Mouse (Mus musculus): ENCODE results near the gene Sidt2. TPM values are rescaled to one million over a fixed set of nuclear protein-coding genes. Genes with fewer than 3 reads are reported as not detected.
A peak's percentile ranks its signal among the peaks of the same experiment; 100 is the strongest.

Sidt2 gene
- polyA plus RNA-seq, 1 experiment from 2014 or later = 50.0 TPM

GRCm38 (mm10) chr9:45932571-45933415, 22.3 kb downstream of the Sidt2 start:
- Histone ChIP-seq H3K9me3 (replicated peaks; ENCODE audit: control insufficient read depth, low read length, poor library complexity, severe bottlenecking) (no peaks in the 10 kb centered on the region), H3K27me3 (ENCODE audit: control insufficient read depth, insufficient read depth, low read depth, low read length) (no peaks in the 10 kb centered on the region), H3K4me1 (ENCODE audit: control insufficient read depth, insufficient read depth, low read length) (no peaks in the 10 kb centered on the region), H3K4me3 (ENCODE audit: low read depth, low read length) (no peak overlapping the region), H3K27ac (ENCODE audit: low read length) (no peak overlapping the region), H3K9ac (ENCODE audit: low read depth, low read length) (no peak overlapping the region), H3K36me3 (ENCODE audit: control insufficient read depth, insufficient read depth, low read length) (peaks cover 25% of the 10 kb centered on the region), H3K4me2 (ENCODE audit: low read length) (no peak overlapping the region)
- no peak for ATAC-seq
- WGBS = 81% methylated on average over 11 of the region's 11 CpGs

DNA sequence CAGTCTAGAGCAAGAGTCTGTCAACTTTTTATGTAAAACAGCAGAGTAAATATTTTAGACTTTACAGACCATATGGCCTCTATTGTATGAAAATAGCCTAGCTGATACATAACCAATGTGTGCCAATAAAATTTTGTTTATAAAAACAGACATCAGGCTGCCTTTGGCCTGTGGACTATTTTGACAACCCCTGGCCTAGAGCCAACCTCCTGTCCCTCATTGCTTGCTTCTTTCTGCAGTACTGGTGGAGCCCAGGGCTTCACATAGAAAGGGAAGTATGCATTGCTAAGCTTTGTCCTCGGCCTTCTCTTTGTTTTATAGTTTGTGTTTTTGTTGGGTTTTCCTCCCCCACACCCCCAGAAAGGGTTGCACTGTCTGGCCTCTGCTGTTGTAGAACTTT, 23.1 kb downstream of the Sidt2 start:
- Histone ChIP-seq H3K36me3 (ENCODE audit: control insufficient read depth, insufficient read depth, low read length) (peaks cover 33% of the 10 kb centered on the region), H3K4me3 (ENCODE audit: low read depth, low read length) (no peak overlapping the region), H3K9ac (ENCODE audit: low read depth, low read length) (no peak overlapping the region), H3K9me3 (replicated peaks; ENCODE audit: control insufficient read depth, low read length, poor library complexity, severe bottlenecking) (no peaks in the 10 kb centered on the region), H3K27ac (ENCODE audit: low read length) (no peak overlapping the region), H3K4me2 (ENCODE audit: low read length) (no peak overlapping the region), H3K27me3 (ENCODE audit: control insufficient read depth, insufficient read depth, low read depth, low read length) (no peaks in the 10 kb centered on the region), H3K4me1 (ENCODE audit: control insufficient read depth, insufficient read depth, low read length) (no peaks in the 10 kb centered on the region)
- 52% methylated on average over 1 of the region's 1 CpGs for WGBS
- ATAC-seq = no peak

GRCm38 (mm10) chr9:45929285-45929684, 25.8 kb downstream of the Sidt2 start:
- H3K4me2 ChIP-seq (ENCODE audit: low read length) = no peak overlapping the region
- H3K9ac ChIP-seq (ENCODE audit: low read depth, low read length) = no peak overlapping the region
- no peak overlapping the region for H3K27ac ChIP-seq (ENCODE audit: low read length)
- H3K36me3 ChIP-seq (ENCODE audit: control insufficient read depth, insufficient read depth, low read length) = peaks cover 44% of the 10 kb centered on the region
- H3K27me3 ChIP-seq (ENCODE audit: control insufficient read depth, insufficient read depth, low read depth, low read length) = no peaks in the 10 kb centered on the region
- WGBS = 92% methylated on average over 5 of the region's 5 CpGs
- no peak overlapping the region for H3K4me3 ChIP-seq (ENCODE audit: low read depth, low read length)
- H3K4me1 ChIP-seq (ENCODE audit: control insufficient read depth, insufficient read depth, low read length) = no peaks in the 10 kb centered on the region
- no peak for ATAC-seq
- no peaks in the 10 kb centered on the region for H3K9me3 ChIP-seq (replicated peaks; ENCODE audit: control insufficient read depth, low read length, poor library complexity, severe bottlenecking)

DNA sequence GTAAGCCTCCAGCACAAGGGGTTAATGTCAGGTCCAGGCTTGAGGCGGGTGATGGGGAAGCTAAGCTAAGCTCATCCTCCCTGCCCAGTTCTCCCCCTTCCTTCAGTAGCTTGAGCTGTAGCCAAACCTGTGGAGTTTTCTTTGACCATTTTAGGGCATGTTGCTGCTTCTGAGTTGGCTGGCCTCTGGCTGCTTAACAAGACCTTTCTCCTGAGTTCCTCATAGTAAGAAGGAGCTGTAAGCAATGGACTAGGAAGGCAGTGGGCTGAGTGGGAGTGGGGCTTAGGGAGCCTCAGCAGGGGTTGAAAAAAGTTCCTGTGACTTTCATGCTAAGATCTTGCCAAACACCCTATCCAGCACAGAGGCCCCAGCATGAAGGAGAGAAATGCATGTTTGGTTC, 35.2 kb downstream of the Sidt2 start:
- Histone ChIP-seq H3K9ac (ENCODE audit: low read depth, low read length) (no peak overlapping the region), H3K4me1 (ENCODE audit: control insufficient read depth, insufficient read depth, low read length) (no peaks in the 10 kb centered on the region), H3K9me3 (replicated peaks; ENCODE audit: control insufficient read depth, low read length, poor library complexity, severe bottlenecking) (no peaks in the 10 kb centered on the region), H3K4me3 (ENCODE audit: low read depth, low read length) (no peak overlapping the region), H3K27me3 (ENCODE audit: control insufficient read depth, insufficient read depth, low read depth, low read length) (no peaks in the 10 kb centered on the region), H3K27ac (ENCODE audit: low read length) (no peak overlapping the region), H3K4me2 (ENCODE audit: low read length) (no peak overlapping the region), H3K36me3 (ENCODE audit: control insufficient read depth, insufficient read depth, low read length) (peaks cover 23% of the 10 kb centered on the region)
- WGBS = 69% methylated on average over 1 of the region's 1 CpGs
- ATAC-seq = no peak

DNA sequence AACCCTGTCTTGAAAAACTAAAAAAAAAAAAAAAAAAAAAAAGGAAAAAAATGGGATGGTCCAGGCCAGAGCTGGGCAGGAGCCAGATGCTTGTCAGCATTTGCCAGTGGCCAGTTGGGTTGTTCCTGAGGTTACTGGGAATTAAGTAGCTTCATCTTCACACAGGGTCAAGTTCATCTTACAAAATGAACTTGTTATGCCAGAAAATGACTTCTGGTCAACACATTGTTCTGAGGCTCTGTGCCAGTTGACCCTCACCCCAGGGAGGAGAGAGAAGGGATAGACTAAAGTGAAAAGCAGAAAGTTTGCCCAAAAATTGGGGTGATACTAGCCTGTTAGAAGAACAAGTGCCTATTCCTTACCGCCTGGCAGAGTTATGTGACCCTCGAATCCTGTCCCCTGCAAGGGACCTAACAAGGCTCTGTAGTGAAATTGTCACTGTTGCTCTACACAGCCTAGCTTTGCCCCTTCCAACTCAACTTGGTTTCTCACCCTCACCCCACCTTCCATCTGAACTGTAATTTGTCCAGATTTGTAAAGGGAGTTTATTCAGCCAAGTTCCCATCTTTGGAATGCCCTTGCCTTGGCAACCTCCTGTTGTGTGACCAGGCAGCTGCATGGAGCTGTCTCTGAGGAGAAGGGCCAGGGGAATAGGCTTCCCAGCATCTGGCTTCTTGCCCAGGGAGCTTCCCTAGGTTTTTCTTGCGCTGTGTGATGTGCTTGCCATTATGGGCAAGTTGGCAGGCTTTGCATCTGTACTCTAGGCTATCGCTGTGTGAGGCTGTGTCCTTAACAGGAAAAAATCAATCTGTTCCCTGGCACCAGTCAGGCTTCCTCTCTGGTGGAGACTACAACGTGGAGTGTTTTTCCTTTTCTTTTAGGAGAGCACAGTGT, 37.8 kb downstream of the Sidt2 start:
- Histone ChIP-seq H3K27me3 (ENCODE audit: control insufficient read depth, insufficient read depth, low read depth, low read length) (no peaks in the 10 kb centered on the region), H3K27ac (ENCODE audit: low read length) (0 out of 2 replicates have a peak overlapping the region, but pooled peaks have one; percentile 29), H3K4me1 (ENCODE audit: control insufficient read depth, insufficient read depth, low read length) (no peaks in the 10 kb centered on the region), H3K9ac (ENCODE audit: low read depth, low read length) (no peak overlapping the region), H3K4me2 (ENCODE audit: low read length) (no peak overlapping the region), H3K36me3 (ENCODE audit: control insufficient read depth, insufficient read depth, low read length) (peaks cover 43% of the 10 kb centered on the region), H3K9me3 (replicated peaks; ENCODE audit: control insufficient read depth, low read length, poor library complexity, severe bottlenecking) (no peaks in the 10 kb centered on the region), H3K4me3 (ENCODE audit: low read depth, low read length) (no peak overlapping the region)
- WGBS = 77% methylated on average over 5 of the region's 5 CpGs
- peak; percentile 84 for ATAC-seq

DNA sequence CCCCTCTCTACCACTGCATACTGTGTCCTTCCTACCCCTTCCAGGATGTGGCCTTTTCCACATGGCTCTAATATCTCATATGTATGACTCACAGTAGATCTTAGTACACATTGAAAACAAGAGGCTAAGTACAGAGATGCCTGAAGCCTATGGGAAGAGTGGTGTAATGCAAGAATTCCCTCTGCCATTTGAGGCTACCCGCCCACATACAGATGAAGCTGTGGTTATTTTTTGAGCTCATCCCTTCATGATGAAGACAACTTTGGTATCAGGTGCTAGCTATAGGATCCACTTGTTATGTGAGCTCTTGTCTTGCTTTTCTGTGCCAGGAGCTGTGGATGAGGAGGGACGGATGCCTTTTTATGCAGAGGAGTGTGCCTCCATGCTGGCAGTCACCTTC, 39.4 kb downstream of the Sidt2 start:
- peaks cover 55% of the 10 kb centered on the region for H3K36me3 ChIP-seq (ENCODE audit: control insufficient read depth, insufficient read depth, low read length)
- no peak overlapping the region for H3K4me2 ChIP-seq (ENCODE audit: low read length)
- WGBS = 98% methylated on average over 2 of the region's 2 CpGs

GRCm38 (mm10) chr9:45911673-45912072, 43.4 kb downstream of the Sidt2 start:
- H3K9ac ChIP-seq (ENCODE audit: low read depth, low read length) = no peak overlapping the region
- 85% methylated on average over 1 of the region's 1 CpGs for WGBS
- no peak overlapping the region for H3K4me2 ChIP-seq (ENCODE audit: low read length)
- no peak overlapping the region for H3K27ac ChIP-seq (ENCODE audit: low read length)
- H3K4me1 ChIP-seq (ENCODE audit: control insufficient read depth, insufficient read depth, low read length) = peaks cover 12% of the 10 kb centered on the region
- H3K27me3 ChIP-seq (ENCODE audit: control insufficient read depth, insufficient read depth, low read depth, low read length) = no peaks in the 10 kb centered on the region
- peaks cover 49% of the 10 kb centered on the region for H3K36me3 ChIP-seq (ENCODE audit: control insufficient read depth, insufficient read depth, low read length)
- no peaks in the 10 kb centered on the region for H3K9me3 ChIP-seq (replicated peaks; ENCODE audit: control insufficient read depth, low read length, poor library complexity, severe bottlenecking)
- no peak overlapping the region for H3K4me3 ChIP-seq (ENCODE audit: low read depth, low read length)
- ATAC-seq = no peak

More for the DNA sequence above, 39.4 kb downstream of the Sidt2 start:
- no peak for ATAC-seq
- Histone ChIP-seq H3K4me1 (ENCODE audit: control insufficient read depth, insufficient read depth, low read length) (no peaks in the 10 kb centered on the region), H3K27ac (ENCODE audit: low read length) (no peak overlapping the region), H3K9ac (ENCODE audit: low read depth, low read length) (no peak overlapping the region), H3K27me3 (ENCODE audit: control insufficient read depth, insufficient read depth, low read depth, low read length) (no peaks in the 10 kb centered on the region), H3K9me3 (replicated peaks; ENCODE audit: control insufficient read depth, low read length, poor library complexity, severe bottlenecking) (no peaks in the 10 kb centered on the region), H3K4me3 (ENCODE audit: low read depth, low read length) (no peak overlapping the region)

DNA sequence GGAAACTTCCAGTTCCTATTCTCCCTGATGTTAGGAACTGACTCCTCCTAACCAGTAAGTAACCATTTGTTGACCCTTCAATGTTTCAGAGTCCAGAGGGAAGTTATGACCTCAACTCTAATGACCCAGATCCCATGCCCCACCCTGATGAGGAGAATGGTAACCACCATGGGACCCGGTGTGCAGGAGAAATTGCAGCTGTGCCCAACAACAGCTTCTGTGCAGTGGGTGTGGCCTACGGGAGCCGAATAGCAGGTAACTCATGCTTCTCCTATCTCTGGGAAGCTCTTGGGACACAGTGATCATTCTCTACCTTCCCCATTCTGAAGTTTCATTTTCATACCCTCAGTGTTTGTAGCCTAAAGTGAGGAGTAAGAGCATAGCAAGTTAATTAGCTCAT, 44.1 kb downstream of the Sidt2 start:
- Histone ChIP-seq H3K27ac (ENCODE audit: low read length) (no peak overlapping the region), H3K4me2 (ENCODE audit: low read length) (no peak overlapping the region), H3K4me3 (ENCODE audit: low read depth, low read length) (no peak overlapping the region), H3K9ac (ENCODE audit: low read depth, low read length) (no peak overlapping the region), H3K27me3 (ENCODE audit: control insufficient read depth, insufficient read depth, low read depth, low read length) (no peaks in the 10 kb centered on the region), H3K9me3 (replicated peaks; ENCODE audit: control insufficient read depth, low read length, poor library complexity, severe bottlenecking) (no peaks in the 10 kb centered on the region), H3K36me3 (ENCODE audit: control insufficient read depth, insufficient read depth, low read length) (peaks cover 45% of the 10 kb centered on the region), H3K4me1 (ENCODE audit: control insufficient read depth, insufficient read depth, low read length) (peaks cover 12% of the 10 kb centered on the region)
- 95% methylated on average over 3 of the region's 3 CpGs for WGBS
- ATAC-seq = no peak

DNA sequence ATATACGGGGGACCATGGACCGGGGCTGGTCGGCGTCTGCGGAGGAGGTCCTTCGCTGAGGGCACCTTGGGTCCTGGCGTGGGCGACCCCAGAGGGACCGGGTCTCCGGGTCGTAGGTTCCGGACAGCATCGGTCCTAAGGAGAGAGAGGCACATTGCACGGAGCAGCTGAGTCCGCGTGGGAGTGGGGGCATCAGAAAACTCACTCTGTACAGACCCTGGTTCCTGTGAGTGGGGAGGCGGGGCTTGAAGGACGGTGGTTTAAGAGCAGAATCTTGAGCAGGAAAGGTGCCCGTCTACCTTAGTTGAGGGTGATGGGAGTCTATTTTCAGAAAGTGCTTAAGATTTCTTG, 48.0 kb downstream of the Sidt2 start:
- under 1% methylated on average over 19 of the region's 19 CpGs for WGBS
- no peaks in the 10 kb centered on the region for H3K9me3 ChIP-seq (replicated peaks; ENCODE audit: control insufficient read depth, low read length, poor library complexity, severe bottlenecking)
- peak overlapping the region; percentile 91 for H3K9ac ChIP-seq (ENCODE audit: low read depth, low read length)
- peak; percentile 57 for ATAC-seq
- H3K36me3 ChIP-seq (ENCODE audit: control insufficient read depth, insufficient read depth, low read length) = peaks cover 18% of the 10 kb centered on the region
- H3K27me3 ChIP-seq (ENCODE audit: control insufficient read depth, insufficient read depth, low read depth, low read length) = no peaks in the 10 kb centered on the region
- H3K4me3 ChIP-seq (ENCODE audit: low read depth, low read length) = peak overlapping the region; percentile 95
- H3K4me1 ChIP-seq (ENCODE audit: control insufficient read depth, insufficient read depth, low read length) = peaks cover 25% of the 10 kb centered on the region
- H3K27ac ChIP-seq (ENCODE audit: low read length) = peak overlapping the region; percentile 98
- peak overlapping the region; percentile 86 for H3K4me2 ChIP-seq (ENCODE audit: low read length)
